Mouse (Mus musculus) erythroblast, adult 5-6 weeks (primary cell): Measurements from ENCODE around the gene Mavs. TPM values are rescaled to one million over a fixed set of nuclear protein-coding genes. Genes with fewer than 3 reads are reported as not detected.
A peak's percentile ranks its signal among the peaks of the same experiment; 100 is the strongest.

Experiments
- ATAC-seq: replicated peaks from 2 replicates; pipeline ENCODE4 v1.8.0; 2016; ENCODE audit warnings: moderate number of reproducible peaks, mild to moderate bottlenecking, moderate TSS enrichment, inconsistent platforms; ENCODE audit not compliant: poor library complexity, low FRiP score, severe bottlenecking
- total RNA-seq, 2 experiments: library from RNA; stranded (forward) in 1 of 2; stranded (reverse) in 1 of 2; fragments of 150-400 nt in 1 of 2; fragments of 200-764, 138-1000 nt in 1 of 2; gene quantifications; 2 replicates each; pipeline versions ENCODE4 v1.2.3 to v1.2.4; 2015 to 2017; ENCODE audit warnings: low replicate concordance in 2 of 2

Gene Mavs
- total RNA-seq, 2 experiments from 2014 or later = 22.6 to 24.6 TPM

- ATAC-seq = no peak
Observed at GRCm38 (mm10) chr2:131258693-131259092, 24.8 kb downstream of the Mavs start.

- ATAC-seq = peak; percentile 49
Observed at GRCm38 (mm10) chr2:131260544-131261307, 26.9 kb downstream of the Mavs start.

- ATAC-seq = peak; percentile 49
Observed at GRCm38 (mm10) chr2:131261481-131262212, 27.8 kb downstream of the Mavs start.

GRCm38 (mm10) chr2:131262213-131262672 lies 28.4 kb downstream of the Mavs start, which contains the start of gene Pank2:
Pank2 (plus strand) TSS chr2:131262495.
- ATAC-seq = peak; percentile 93

GRCm38 (mm10) chr2:131262680-131263670 lies 29.1 kb downstream of the Mavs start:
- ATAC-seq = peak; percentile 47

- ATAC-seq = no peak
Observed at GRCm38 (mm10) chr2:131264027-131264426, 30.2 kb downstream of the Mavs start.

GRCm38 (mm10) chr2:131265056-131265455 lies 31.2 kb downstream of the Mavs start:
- no peak for ATAC-seq

GRCm38 (mm10) chr2:131275493-131275892 lies 41.6 kb downstream of the Mavs start:
- ATAC-seq = no peak

GRCm38 (mm10) chr2:131276722-131277121 lies 42.9 kb downstream of the Mavs start:
- no peak for ATAC-seq

GRCm38 (mm10) chr2:131281596-131281995 lies 47.7 kb downstream of the Mavs start:
- ATAC-seq = no peak

GRCm38 (mm10) chr2:131286276-131286675 lies 52.4 kb downstream of the Mavs start:
- no peak for ATAC-seq

- ATAC-seq = no peak
Observed at GRCm38 (mm10) chr2:131290669-131291068, 56.8 kb downstream of the Mavs start.

GRCm38 (mm10) chr2:131296746-131297261 lies 62.9 kb downstream of the Mavs start:
- ATAC-seq = no peak

Other genes starting within 250 kb of the Mavs start
- gene Gfra4, start 191.0 kb upstream of the Mavs start, total RNA-seq (2015; ENCODE audit: low replicate concordance) = 2.1 TPM in 1 of 2 replicates, not detected in the other
- not detected in 2 replicates for gene Gfra4, start 191.0 kb upstream of the Mavs start, total RNA-seq (2017; ENCODE audit: low replicate concordance)
- gene Adam33, start 170.2 kb upstream of the Mavs start, total RNA-seq (2015; ENCODE audit: low replicate concordance) = 0.38 and 1.9 TPM in 2 replicates
- gene Adam33, start 170.2 kb upstream of the Mavs start, total RNA-seq (2017; ENCODE audit: low replicate concordance) = 4.9 and 12.1 TPM in 2 replicates
- 3.3 and 4.8 TPM in 2 replicates for gene Siglec1, start 147.3 kb upstream of the Mavs start, total RNA-seq (2015; ENCODE audit: low replicate concordance)
- 1.4 and 1.5 TPM in 2 replicates for gene Siglec1, start 147.3 kb upstream of the Mavs start, total RNA-seq (2017; ENCODE audit: low replicate concordance)
- gene Hspa12b, start 106.8 kb upstream of the Mavs start, total RNA-seq (2015; ENCODE audit: low replicate concordance) = not detected in 2 replicates
- gene Hspa12b, start 106.8 kb upstream of the Mavs start, total RNA-seq (2017; ENCODE audit: low replicate concordance) = 0.14 TPM in 1 of 2 replicates, not detected in the other
- not detected in 2 replicates for gene Gm11037, start 100.6 kb upstream of the Mavs start, total RNA-seq (2015; ENCODE audit: low replicate concordance)
- gene Gm11037, start 100.6 kb upstream of the Mavs start, total RNA-seq (2017; ENCODE audit: low replicate concordance) = not detected in 2 replicates
- gene 1700037H04Rik, start 74.0 kb upstream of the Mavs start, total RNA-seq (2015; ENCODE audit: low replicate concordance) = 77.1 and 92.0 TPM in 2 replicates
- gene 1700037H04Rik, start 74.0 kb upstream of the Mavs start, total RNA-seq (2017; ENCODE audit: low replicate concordance) = 33.9 and 49.3 TPM in 2 replicates
- gene Cenpb, start 54.0 kb upstream of the Mavs start, total RNA-seq (2015; ENCODE audit: low replicate concordance) = 0.96 and 3.8 TPM in 2 replicates
- 6.4 and 7.7 TPM in 2 replicates for gene Cenpb, start 54.0 kb upstream of the Mavs start, total RNA-seq (2017; ENCODE audit: low replicate concordance)
- 160 and 210 TPM in 2 replicates for gene Cdc25b, start 47.1 kb upstream of the Mavs start, total RNA-seq (2015; ENCODE audit: low replicate concordance)
- gene Cdc25b, start 47.1 kb upstream of the Mavs start, total RNA-seq (2017; ENCODE audit: low replicate concordance) = 363 and 459 TPM in 2 replicates
- gene Spef1, start 46.8 kb upstream of the Mavs start, total RNA-seq (2015; ENCODE audit: low replicate concordance) = 0.63 TPM in 1 of 2 replicates, not detected in the other
- gene Spef1, start 46.8 kb upstream of the Mavs start, total RNA-seq (2017; ENCODE audit: low replicate concordance) = 3.1 and 4.2 TPM in 2 replicates
- gene Ap5s1, start 27.0 kb upstream of the Mavs start, total RNA-seq (2015; ENCODE audit: low replicate concordance) = 18.2 and 36.5 TPM in 2 replicates
- gene Ap5s1, start 27.0 kb upstream of the Mavs start, total RNA-seq (2017; ENCODE audit: low replicate concordance) = 18.7 and 21.0 TPM in 2 replicates
- gene Pank2, start 28.4 kb downstream of the Mavs start, total RNA-seq (2015; ENCODE audit: low replicate concordance) = 16.3 and 29.0 TPM in 2 replicates
- gene Pank2, start 28.4 kb downstream of the Mavs start, total RNA-seq (2017; ENCODE audit: low replicate concordance) = 14.0 and 26.5 TPM in 2 replicates
- 0.84 and 3.5 TPM in 2 replicates for gene Rnf24, start 118.8 kb downstream of the Mavs start, total RNA-seq (2015; ENCODE audit: low replicate concordance)
- gene Rnf24, start 118.8 kb downstream of the Mavs start, total RNA-seq (2017; ENCODE audit: low replicate concordance) = 0.42 and 0.43 TPM in 2 replicates